Mouse (Mus musculus): Measurements from ENCODE around the gene Ece2.

- TF ChIP-seq CTCF (conservative IDR thresholded peaks at IDR 0.05; ENCODE audit: low read length) (no peak), POU5F1 (IDR thresholded peaks at IDR 0.05; ENCODE audit: borderline replicate concordance, low read length) (no peak)
Observed at GRCm38 (mm10) chr16:20620751-20621190, 8.9 kb upstream of the Ece2 start.

All from E14TG2a.4 (cell line).